Mouse (Mus musculus): Measurements from ENCODE around the gene Gpi1.

Gpi1 gene

GRCm38 (mm10) chr7:34230116-34230515, at the start of gene Gpi1:
Gpi1 (minus strand) TSS chr7:34230336.
- DNase-seq (ENCODE audit: low spot score) = peak; percentile 85

- no peak for DNase-seq (ENCODE audit: low spot score)
Observed at GRCm38 (mm10) chr7:34277656-34278055, 47.5 kb upstream of the Gpi1 start.

- DNase-seq (ENCODE audit: low spot score) = no peak
Observed at GRCm38 (mm10) chr7:34276066-34276465, 45.9 kb upstream of the Gpi1 start.

- no peak for DNase-seq (ENCODE audit: low spot score)
Observed at GRCm38 (mm10) chr7:34272465-34272864, 42.3 kb upstream of the Gpi1 start.

GRCm38 (mm10) chr7:34268463-34268862, 38.3 kb upstream of the Gpi1 start:
- no peak for DNase-seq (ENCODE audit: low spot score)

GRCm38 (mm10) chr7:34266421-34266820, 36.3 kb upstream of the Gpi1 start:
- no peak for DNase-seq (ENCODE audit: low spot score)

GRCm38 (mm10) chr7:34265876-34266346, 35.8 kb upstream of the Gpi1 start:
- DNase-seq (ENCODE audit: low spot score) = peak; percentile 38

GRCm38 (mm10) chr7:34263437-34263836, 33.3 kb upstream of the Gpi1 start:
- DNase-seq (ENCODE audit: low spot score) = no peak

GRCm38 (mm10) chr7:34258407-34258806, 28.3 kb upstream of the Gpi1 start:
- DNase-seq (ENCODE audit: low spot score) = no peak

- no peak for DNase-seq (ENCODE audit: low spot score)
Observed at GRCm38 (mm10) chr7:34257279-34257678, 27.1 kb upstream of the Gpi1 start.

- no peak for DNase-seq (ENCODE audit: low spot score)
Observed at GRCm38 (mm10) chr7:34255916-34256315, 25.8 kb upstream of the Gpi1 start.

- no peak for DNase-seq (ENCODE audit: low spot score)
Observed at GRCm38 (mm10) chr7:34255137-34255536, 25.0 kb upstream of the Gpi1 start.

GRCm38 (mm10) chr7:34252030-34252429, 21.9 kb upstream of the Gpi1 start:
- DNase-seq (ENCODE audit: low spot score) = no peak

GRCm38 (mm10) chr7:34250738-34251137, 20.6 kb upstream of the Gpi1 start, which contains the start of gene Gm6096:
Gm6096 (plus strand) TSS chr7:34251038.
- no peak for DNase-seq (ENCODE audit: low spot score)

- no peak for DNase-seq (ENCODE audit: low spot score)
Observed at GRCm38 (mm10) chr7:34246870-34247499, 16.8 kb upstream of the Gpi1 start.

- DNase-seq (ENCODE audit: low spot score) = no peak
Observed at GRCm38 (mm10) chr7:34242176-34242575, 12.0 kb upstream of the Gpi1 start.

GRCm38 (mm10) chr7:34238086-34238485, 8.0 kb upstream of the Gpi1 start:
- DNase-seq (ENCODE audit: low spot score) = no peak

- DNase-seq (ENCODE audit: low spot score) = no peak
Observed at GRCm38 (mm10) chr7:34235602-34236001, 5.5 kb upstream of the Gpi1 start.

- DNase-seq (ENCODE audit: low spot score) = no peak
Observed at GRCm38 (mm10) chr7:34234610-34235561, 4.8 kb upstream of the Gpi1 start.

GRCm38 (mm10) chr7:34233909-34234609, 3.9 kb upstream of the Gpi1 start:
- DNase-seq (ENCODE audit: low spot score) = peak; percentile 99

- no peak for DNase-seq (ENCODE audit: low spot score)
Observed at GRCm38 (mm10) chr7:34232785-34233725, 2.9 kb upstream of the Gpi1 start.

Data from ovary, postnatal 36 days (tissue).